9 mouse cellular contexts compared by ENCODE assay signal in the genomic region with DNA sequence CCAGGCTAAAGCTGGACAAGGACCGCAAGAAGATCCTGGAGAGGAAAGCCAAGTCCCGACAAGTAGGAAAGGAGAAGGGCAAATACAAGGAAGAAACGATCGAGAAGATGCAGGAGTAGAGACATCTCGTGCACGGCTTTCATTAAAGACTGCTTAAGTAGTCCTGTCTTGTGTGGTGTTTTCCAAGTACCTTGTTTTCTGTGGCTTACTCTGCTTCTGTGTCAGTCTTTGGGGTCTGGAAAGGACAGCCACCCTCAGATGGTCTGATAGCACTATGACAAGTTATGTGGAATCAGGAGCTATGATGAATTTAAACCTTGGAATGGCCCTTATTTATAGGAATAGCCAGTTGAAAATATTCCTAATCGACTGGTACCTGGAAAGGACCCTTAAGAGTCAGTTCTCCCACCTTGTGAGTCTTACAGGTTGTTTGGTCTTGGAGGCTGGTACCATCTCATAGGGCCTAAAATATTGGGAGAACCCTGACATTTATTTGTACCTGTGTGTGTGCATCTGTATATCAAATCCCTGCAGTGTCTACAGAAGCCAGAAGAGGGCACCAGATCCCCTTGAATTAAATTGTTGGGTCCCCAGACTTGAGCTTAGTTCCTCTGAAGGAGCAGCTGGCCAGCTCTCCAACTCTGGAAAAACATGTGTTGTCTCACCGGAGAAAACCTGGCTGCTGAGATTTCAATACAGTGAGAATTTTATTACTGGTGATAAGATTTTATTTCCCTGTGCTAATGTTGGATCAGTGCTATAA. TPM values are rescaled to one million over a fixed set of nuclear protein-coding genes. Genes with fewer than 3 reads are reported as not detected.
A peak's percentile ranks its signal among the peaks of the same experiment; 100 is the strongest.
DNase-seq lines count a peak whose midpoint lies in the region; ATAC-seq and TF ChIP-seq lines count a peak whose summit lies in the region.
"Had no signal": no experiment of that assay in that cellular context is flagged by ENCODE, and none has a peak within 500 bp of the region (broad histone marks: within the 10 kb centered on the region; RNA-seq: fewer than 3 reads in every experiment).

No protein-coding gene starts in this region.

- TF ChIP-seq CTCF in heart, adult 2 months (IDR thresholded peaks at IDR 0.05), result peak; percentile 96
- TF ChIP-seq CTCF in midbrain, postnatal 0 days (IDR thresholded peaks at IDR 0.05), result peak; percentile 86

- peak; percentile 69 to 77 for DNase-seq in heart, adult 2 months
- peak; percentile 82 for DNase-seq in WW6 (ENCODE audit: low read depth, low spot score)
- peak; percentile 66 for DNase-seq in embryo, embryonic 10 days (ENCODE audit: low spot score)
- peak; percentile 79 to 82 for DNase-seq in heart, postnatal 36 days
- DNase-seq in left cerebral cortex, adult 11 months (ENCODE audit: low spot score), result peak; percentile 75
- peak; percentile 87 for DNase-seq in midbrain, postnatal 0 days (ENCODE audit: low spot score)
- peak; percentile 59 for DNase-seq in telencephalon, adult 2 months (ENCODE audit: low read depth, low spot score)

- no peaks in the 10 kb centered on the region for H3K9me3 ChIP-seq in heart, embryonic 11.5 days (replicated peaks; ENCODE audit: control insufficient read depth, low read length)
- H3K9me3 ChIP-seq in midbrain, postnatal 0 days (ENCODE audit: low read length), result no peaks in the 10 kb centered on the region

- peaks cover 11% of the 10 kb centered on the region for H3K4me1 ChIP-seq in heart, adult 2 months (ENCODE audit: control insufficient read depth, insufficient read depth, low read length)
- H3K4me1 ChIP-seq in heart, embryonic 11.5 days (ENCODE audit: control insufficient read depth, insufficient read depth, low read length), result peaks cover 10% of the 10 kb centered on the region; the same call in 1 of the 2 replicates
- no peaks in the 10 kb centered on the region for H3K4me1 ChIP-seq in midbrain, postnatal 0 days (ENCODE audit: insufficient read depth, low read length)

- intact Hi-C loops in heart, adult 2 months (cut with DNase I), result loop anchor here (1.0 to 2.0 kb wide), 3 partner anchors 52 to 132 kb away; partner anchors contain the start of gene Arhgef15
- intact Hi-C loops in heart, postnatal 36 days (cut with DNase I), result loop anchor here (1.0 to 5.0 kb wide), 3 partner anchors 78 to 223 kb away; partner anchors contain the start of gene Aloxe3

- peaks cover 17% of the 10 kb centered on the region for H3K36me3 ChIP-seq in heart, adult 2 months (ENCODE audit: control insufficient read depth, insufficient read depth, low read length)
- H3K36me3 ChIP-seq in heart, embryonic 11.5 days (ENCODE audit: control insufficient read depth, insufficient read depth, low read length), result peaks cover 26% of the 10 kb centered on the region
- peaks cover 25% of the 10 kb centered on the region for H3K36me3 ChIP-seq in midbrain, postnatal 0 days (ENCODE audit: insufficient read depth, low read length)

- WGBS in heart, adult 2 months, result 71% methylated on average over 8 of the region's 8 CpGs
- WGBS in heart, embryonic 11.5 days (ENCODE audit: insufficient replicate concordance), result 86% methylated on average over 8 of the region's 8 CpGs
- 83% methylated on average over 8 of the region's 8 CpGs for WGBS in midbrain, postnatal 0 days

- H3K4me3 ChIP-seq in heart, adult 2 months, result no peak overlapping the region
- no peak overlapping the region for H3K4me3 ChIP-seq in heart, embryonic 11.5 days (ENCODE audit: low read depth, low read length)
- no peak overlapping the region for H3K4me3 ChIP-seq in midbrain, postnatal 0 days (ENCODE audit: low read depth, low read length)
- H3K4me3 ChIP-seq: myocyte had no signal

- 0 out of 2 replicates have a peak, but pooled peaks have one; percentile 53 for TF ChIP-seq EP300 in heart, adult 2 months (IDR thresholded peaks at IDR 0.05; ENCODE audit: insufficient read depth, low read depth, low read length)

- ATAC-seq in heart, embryonic 11.5 days (replicated peaks; ENCODE audit: insufficient number of reproducible peaks, low FRiP score, low TSS enrichment), result no peak
- ATAC-seq in midbrain, postnatal 0 days (ENCODE audit: low FRiP score), result no peak

- no peak overlapping the region for H3K4me2 ChIP-seq in heart, embryonic 11.5 days
- no peak overlapping the region for H3K4me2 ChIP-seq in midbrain, postnatal 0 days (ENCODE audit: low read depth, low read length, poor library complexity, severe bottlenecking)

- no peaks in the 10 kb centered on the region for H3K79me2 ChIP-seq in heart, adult 2 months (replicated peaks; ENCODE audit: control insufficient read depth, insufficient read depth, low read length)

- no peak overlapping the region for H3K27ac ChIP-seq in heart, adult 2 months
- no peak overlapping the region for H3K27ac ChIP-seq in heart, embryonic 11.5 days (ENCODE audit: low read depth, low read length)
- no peak overlapping the region for H3K27ac ChIP-seq in midbrain, postnatal 0 days (ENCODE audit: low read depth, low read length)

- TF ChIP-seq POLR2A in heart, adult 2 months (IDR thresholded peaks at IDR 0.05; ENCODE audit: insufficient read depth, low read depth, low read length), result no peak

- H3K27me3 ChIP-seq in heart, adult 2 months (ENCODE audit: control insufficient read depth, insufficient read depth, low read length), result no peaks in the 10 kb centered on the region
- H3K27me3 ChIP-seq in heart, embryonic 11.5 days (ENCODE audit: control insufficient read depth, insufficient read depth, low read length), result 0 out of 2 replicates have a peak, but pooled peaks cover 2% of the 10 kb centered on the region
- no peaks in the 10 kb centered on the region for H3K27me3 ChIP-seq in midbrain, postnatal 0 days (ENCODE audit: insufficient read depth, low read length)

- H3K9ac ChIP-seq in heart, adult 2 months (ENCODE audit: low read depth, low read length), result no peak overlapping the region
- no peak overlapping the region for H3K9ac ChIP-seq in heart, embryonic 11.5 days (ENCODE audit: low read depth, low read length)
- H3K9ac ChIP-seq in midbrain, postnatal 0 days (replicated peaks; ENCODE audit: low read length, poor library complexity, severe bottlenecking), result no peak overlapping the region

RNA-seq across cellular contexts. Expression of gene Rpl26, which starts 3.2 kb away (rescaled TPM):
- total RNA-seq in heart, adult 2 months (2021), result 100 to 1,000 TPM; 648 to 707 TPM
- polyA plus RNA-seq in heart, adult 2 months (2012; rRNA removed), result 494 and 639 TPM in 2 replicates
- 719 and 795 TPM in 2 replicates for polyA plus RNA-seq in heart, embryonic 11.5 days (2014; fragmentation: Nextera tagmentation; extraction: Ambion mirVana)
- total RNA-seq in heart, postnatal 36 days (2021), result 100 to 1,000 TPM; 655 to 678 TPM
- 1,124 and 1,179 TPM in 2 replicates for total RNA-seq in midbrain, postnatal 0 days (2014; rRNA removed)
- polyA plus RNA-seq in midbrain, postnatal 0 days (2015; fragmentation: Nextera tagmentation; extraction: Ambion mirVana), result 561 and 573 TPM in 2 replicates

RNA-seq across cellular contexts. Expression of gene Rnf222, which starts 16.2 kb away (rescaled TPM):
- under 1 TPM; 0.07 to 0.13 TPM for total RNA-seq in heart, adult 2 months (2021)
- 0.12 TPM in 2 replicates for polyA plus RNA-seq in heart, adult 2 months (2012; rRNA removed)
- 0.11 and 0.18 TPM in 2 replicates for polyA plus RNA-seq in heart, embryonic 11.5 days (2014; fragmentation: Nextera tagmentation; extraction: Ambion mirVana)
- total RNA-seq in heart, postnatal 36 days (2021), result not detected
- total RNA-seq in midbrain, postnatal 0 days (2014; rRNA removed), result 0.11 TPM in 1 of 2 replicates, not detected in the other
- not detected in 2 replicates for polyA plus RNA-seq in midbrain, postnatal 0 days (2015; fragmentation: Nextera tagmentation; extraction: Ambion mirVana)
- polyA plus RNA-seq: myocyte had no signal

RNA-seq across cellular contexts. Expression of gene Odf4, which starts 22.3 kb away (rescaled TPM):
- total RNA-seq in heart, adult 2 months (2021), result not detected
- 0.25 and 0.41 TPM in 2 replicates for polyA plus RNA-seq in heart, adult 2 months (2012; rRNA removed)
- not detected in 2 replicates for polyA plus RNA-seq in heart, embryonic 11.5 days (2014; fragmentation: Nextera tagmentation; extraction: Ambion mirVana)
- total RNA-seq in heart, postnatal 36 days (2021), result not detected
- 1.5 and 4.3 TPM in 2 replicates for total RNA-seq in midbrain, postnatal 0 days (2014; rRNA removed)
- 0.52 and 2.2 TPM in 2 replicates for polyA plus RNA-seq in midbrain, postnatal 0 days (2015; fragmentation: Nextera tagmentation; extraction: Ambion mirVana)
- polyA plus RNA-seq: myocyte had no signal

RNA-seq across cellular contexts. Expression of gene Ndel1, which starts 32.9 kb away (rescaled TPM):
- total RNA-seq in heart, adult 2 months (2021), result 10 to 100 TPM; 60.4 to 63.7 TPM
- polyA plus RNA-seq in heart, adult 2 months (2012; rRNA removed), result 45.5 and 64.1 TPM in 2 replicates
- polyA plus RNA-seq in heart, embryonic 11.5 days (2014; fragmentation: Nextera tagmentation; extraction: Ambion mirVana), result 52.5 and 59.9 TPM in 2 replicates
- total RNA-seq in heart, postnatal 36 days (2021), result 10 to 100 TPM; 60.9 to 71.3 TPM
- total RNA-seq in midbrain, postnatal 0 days (2014; rRNA removed), result 88.0 and 114 TPM in 2 replicates
- polyA plus RNA-seq in midbrain, postnatal 0 days (2015; fragmentation: Nextera tagmentation; extraction: Ambion mirVana), result 106 and 112 TPM in 2 replicates

RNA-seq across cellular contexts. Expression of gene Arhgef15, which starts 52.7 kb away (rescaled TPM):
- 10 to 100 TPM; 27.8 to 28.5 TPM for total RNA-seq in heart, adult 2 months (2021)
- 52.9 and 77.3 TPM in 2 replicates for polyA plus RNA-seq in heart, adult 2 months (2012; rRNA removed)
- 9.0 and 12.3 TPM in 2 replicates for polyA plus RNA-seq in heart, embryonic 11.5 days (2014; fragmentation: Nextera tagmentation; extraction: Ambion mirVana)
- 10 to 100 TPM; 25.6 to 32.5 TPM for total RNA-seq in heart, postnatal 36 days (2021)
- 23.3 and 50.8 TPM in 2 replicates for total RNA-seq in midbrain, postnatal 0 days (2014; rRNA removed)
- polyA plus RNA-seq in midbrain, postnatal 0 days (2015; fragmentation: Nextera tagmentation; extraction: Ambion mirVana), result 27.6 and 34.3 TPM in 2 replicates
